Mouse (Mus musculus) neural tube, embryonic 14.5 days (tissue): ENCODE data around the gene Nectin1. TPM values are rescaled to one million over a fixed set of nuclear protein-coding genes. Genes with fewer than 3 reads are reported as not detected.

Experiments used
- ATAC-seq: fragments of 200-750 bp; cut with Nextera tagmentation; 2 replicates; pipeline ENCODE4 v1.8.0; 2017; ENCODE audit warnings: low read depth, mild to moderate bottlenecking, moderate TSS enrichment, moderate library complexity
- H3K27ac ChIP-seq: fragments of 300-500 bp; sonication (generic); 2 replicates; pipeline ENCODE4 v1.5.1; 2014; ENCODE audit warnings: low read depth, mild to moderate bottlenecking, control low read depth, low read length, moderate library complexity, mixed read lengths
- H3K27me3 ChIP-seq: fragments of 300-500 bp; sonication (generic); 2 replicates; pipeline ENCODE4 v1.6.1; 2014; ENCODE audit warnings: low read length; ENCODE audit not compliant: control insufficient read depth, insufficient read depth
- H3K36me3 ChIP-seq: fragments of 300-500 bp; sonication (generic); 2 replicates; pipeline ENCODE4 v1.6.1; 2014; ENCODE audit warnings: low read length, mixed read lengths; ENCODE audit not compliant: control insufficient read depth, insufficient read depth
- H3K4me1 ChIP-seq: fragments of 300-500 bp; sonication (generic); 2 replicates; pipeline ENCODE4 v1.6.1; 2014; ENCODE audit warnings: low read length; ENCODE audit not compliant: control insufficient read depth, insufficient read depth
- H3K4me2 ChIP-seq: fragments of 300-500 bp; sonication (generic); 2 replicates; pipeline ENCODE4 v1.6.1; 2014; ENCODE audit warnings: mild to moderate bottlenecking, low read depth, low read length, control low read depth
- H3K4me3 ChIP-seq: fragments of 300-500 bp; sonication (generic); 2 replicates; pipeline ENCODE4 v1.5.1; 2014; ENCODE audit warnings: low read depth, low read length, control low read depth, mixed read lengths
- H3K9ac ChIP-seq: fragments of 300-500 bp; sonication (generic); replicated peaks from 2 replicates; pipeline ENCODE4 v1.6.1; 2014; ENCODE audit warnings: low read depth, mild to moderate bottlenecking, control low read depth, low read length, mixed read lengths
- H3K9me3 ChIP-seq: fragments of 300-500 bp; sonication (generic); 2 replicates; pipeline ENCODE4 v1.6.1; 2016; ENCODE audit warnings: low read length; ENCODE audit not compliant: control insufficient read depth
- WGBS: fragments of 180-500 bp; shearing (Covaris S2); extraction: QIAGEN DNeasy Blood & Tissue Kit; methylation state at CpG from one replicate; pipeline ENCODE4 v1.1.7; 2014; 5-methylcytosine and 5-hydroxymethylcytosine counted together
- polyA plus RNA-seq: library from polyadenylated mRNA; unstranded; fragments of >200 nt; fragmentation: Nextera tagmentation; extraction: Ambion mirVana; gene quantifications from 2 replicates; pipeline ENCODE4 v1.2.1, GENCODE M21; 2014

The Nectin1 gene
- polyA plus RNA-seq, 1 experiment from 2014 or later: 21.1 TPM

GRCm38 (mm10) chr9:43769228-43769627 lies 25.4 kb downstream of the Nectin1 start:
- Histone ChIP-seq H3K27ac (no peak overlapping the region), H3K4me2 (no peak overlapping the region)
- no peak for ATAC-seq

GRCm38 (mm10) chr9:43769940-43770339 lies 26.2 kb downstream of the Nectin1 start:
- H3K27ac ChIP-seq: no peak overlapping the region
- no peaks in the 10 kb centered on the region for H3K9me3 ChIP-seq
- H3K9ac ChIP-seq: no peak overlapping the region
- peaks cover 33% of the 10 kb centered on the region for H3K4me1 ChIP-seq
- no peak overlapping the region for H3K4me3 ChIP-seq
- H3K36me3 ChIP-seq: no peaks in the 10 kb centered on the region
- H3K27me3 ChIP-seq: no peaks in the 10 kb centered on the region
- no peak overlapping the region for H3K4me2 ChIP-seq
- no peak for ATAC-seq
- 70% methylated on average over 4 of the region's 4 CpGs for whole genome bisulfite sequencing

More at GRCm38 (mm10) chr9:43769228-43769627, 25.4 kb downstream of the Nectin1 start:
- Histone ChIP-seq H3K27me3 (no peaks in the 10 kb centered on the region), H3K4me1 (peaks cover 33% of the 10 kb centered on the region), H3K9ac (no peak overlapping the region), H3K9me3 (no peaks in the 10 kb centered on the region), H3K36me3 (no peaks in the 10 kb centered on the region), H3K4me3 (no peak overlapping the region)
- WGBS: 56% methylated on average over 7 of the region's 7 CpGs

GRCm38 (mm10) chr9:43771041-43771440 lies 27.3 kb downstream of the Nectin1 start:
- H3K36me3 ChIP-seq: no peaks in the 10 kb centered on the region
- WGBS: 71% methylated on average over 1 of the region's 1 CpGs
- H3K27me3 ChIP-seq: no peaks in the 10 kb centered on the region
- no peak for ATAC-seq
- H3K27ac ChIP-seq: no peak overlapping the region
- no peak overlapping the region for H3K9ac ChIP-seq
- H3K4me3 ChIP-seq: no peak overlapping the region
- H3K4me1 ChIP-seq: peaks cover 25% of the 10 kb centered on the region
- no peak overlapping the region for H3K4me2 ChIP-seq
- no peaks in the 10 kb centered on the region for H3K9me3 ChIP-seq

- ATAC-seq: no peak
- H3K27ac ChIP-seq: no peak overlapping the region
- no peak overlapping the region for H3K4me3 ChIP-seq
- 94% methylated on average over 6 of the region's 6 CpGs for WGBS
- peaks cover 22% of the 10 kb centered on the region for H3K4me1 ChIP-seq
- H3K27me3 ChIP-seq: no peaks in the 10 kb centered on the region
- no peaks in the 10 kb centered on the region for H3K9me3 ChIP-seq
- H3K36me3 ChIP-seq: no peaks in the 10 kb centered on the region
- no peak overlapping the region for H3K4me2 ChIP-seq
- no peak overlapping the region for H3K9ac ChIP-seq
These were observed 28.7 kb downstream of the Nectin1 start for GRCm38 (mm10) chr9:43772460-43772859.

- Histone ChIP-seq H3K4me3 (no peak overlapping the region), H3K27ac (no peak overlapping the region), H3K27me3 (no peaks in the 10 kb centered on the region), H3K4me2 (no peak overlapping the region), H3K9ac (no peak overlapping the region), H3K36me3 (no peaks in the 10 kb centered on the region), H3K9me3 (no peaks in the 10 kb centered on the region), H3K4me1 (peaks cover 21% of the 10 kb centered on the region)
- no peak for ATAC-seq
- 89% methylated on average over 2 of the region's 2 CpGs for WGBS
These were observed 29.7 kb downstream of the Nectin1 start for GRCm38 (mm10) chr9:43773521-43773920.

- H3K36me3 ChIP-seq: no peaks in the 10 kb centered on the region
- no peaks in the 10 kb centered on the region for H3K9me3 ChIP-seq
- no peak for ATAC-seq
- H3K27ac ChIP-seq: no peak overlapping the region
- no peaks in the 10 kb centered on the region for H3K27me3 ChIP-seq
- H3K4me1 ChIP-seq: peaks cover 14% of the 10 kb centered on the region
- H3K4me3 ChIP-seq: no peak overlapping the region
- H3K9ac ChIP-seq: no peak overlapping the region
- WGBS: 90% methylated on average over 5 of the region's 5 CpGs
- no peak overlapping the region for H3K4me2 ChIP-seq
These were observed 30.6 kb downstream of the Nectin1 start for GRCm38 (mm10) chr9:43774427-43774826.

DNA sequence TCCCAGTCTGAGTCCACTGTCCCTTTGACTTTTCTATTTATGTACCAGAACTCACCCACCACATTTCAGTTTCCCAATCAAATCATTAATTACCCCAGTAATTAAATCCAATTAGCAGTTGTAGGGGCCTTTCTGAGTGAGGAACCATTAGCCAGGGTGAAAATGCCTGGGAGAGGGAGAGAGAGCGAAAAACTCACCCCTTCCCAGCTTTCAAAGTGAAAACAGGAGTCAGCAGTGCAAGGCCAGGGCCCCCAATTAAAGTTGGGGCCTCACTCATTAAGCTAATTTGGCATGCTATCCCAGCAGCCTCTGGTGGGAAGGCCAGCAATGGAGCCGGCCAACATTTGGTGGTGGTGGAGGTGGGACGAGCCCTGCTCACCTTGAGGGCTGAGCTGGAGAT lies 32.4 kb downstream of the Nectin1 start:
- no peak for ATAC-seq
- Histone ChIP-seq H3K9me3 (no peaks in the 10 kb centered on the region), H3K4me3 (no peak overlapping the region), H3K27ac (no peak overlapping the region), H3K9ac (no peak overlapping the region), H3K4me1 (peaks cover 20% of the 10 kb centered on the region), H3K36me3 (no peaks in the 10 kb centered on the region), H3K4me2 (no peak overlapping the region), H3K27me3 (no peaks in the 10 kb centered on the region)
- WGBS: 77% methylated on average over 3 of the region's 3 CpGs

- Histone ChIP-seq H3K4me2 (no peak overlapping the region), H3K27ac (no peak overlapping the region), H3K4me1 (peaks cover 22% of the 10 kb centered on the region), H3K9ac (no peak overlapping the region), H3K9me3 (no peaks in the 10 kb centered on the region), H3K4me3 (no peak overlapping the region), H3K36me3 (no peaks in the 10 kb centered on the region), H3K27me3 (no peaks in the 10 kb centered on the region)
- no peak for ATAC-seq
- WGBS: 78% methylated on average over 16 of the region's 16 CpGs
These were observed 33.9 kb downstream of the Nectin1 start for GRCm38 (mm10) chr9:43777362-43778360.

DNA sequence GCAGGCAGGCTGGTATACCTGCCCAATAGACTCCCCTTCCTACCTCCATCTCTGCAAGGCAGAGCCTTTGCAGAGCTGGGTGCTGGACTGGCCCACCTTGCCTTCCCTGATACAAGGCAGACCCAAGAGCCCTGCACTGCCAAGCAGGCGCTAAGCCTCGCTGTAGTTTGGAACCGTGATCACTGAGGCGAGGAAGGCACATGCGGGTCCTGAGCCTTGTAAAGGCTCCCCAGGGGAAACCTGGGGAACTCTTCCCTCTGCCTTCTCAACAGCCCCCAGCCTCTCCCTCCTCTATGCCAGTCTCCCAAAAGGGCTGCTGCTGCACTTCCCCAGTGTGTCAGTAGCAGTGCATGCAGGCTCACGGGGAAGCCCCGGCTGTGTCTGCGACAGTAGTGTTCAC lies 37.1 kb downstream of the Nectin1 start:
- no peaks in the 10 kb centered on the region for H3K27me3 ChIP-seq
- no peaks in the 10 kb centered on the region for H3K9me3 ChIP-seq
- no peak overlapping the region for H3K4me3 ChIP-seq
- WGBS: 46% methylated on average over 8 of the region's 8 CpGs
- H3K9ac ChIP-seq: no peak overlapping the region
- H3K4me1 ChIP-seq: peaks cover 25% of the 10 kb centered on the region
- no peak for ATAC-seq
- H3K4me2 ChIP-seq: no peak overlapping the region
- H3K27ac ChIP-seq: no peak overlapping the region
- no peaks in the 10 kb centered on the region for H3K36me3 ChIP-seq
